ENCODE assay signal across 14 mouse cellular contexts in genomic region chr8:78119682-78120081, GRCm38 (mm10).
A peak's percentile ranks its signal among the peaks of the same experiment; 100 is the strongest.
DNase-seq lines count a peak whose midpoint lies in the region; ATAC-seq and TF ChIP-seq lines count a peak whose summit lies in the region.
"Had no signal": no experiment of that assay in that cellular context is flagged by ENCODE, and none has a peak within 500 bp of the region (broad histone marks: within the 10 kb centered on the region; RNA-seq: fewer than 3 reads in every experiment).

No protein-coding gene starts in this region.

- no peak overlapping the region for H3K4me3 ChIP-seq in hindbrain, postnatal 0 days (ENCODE audit: low read length)

- no peaks in the 10 kb centered on the region for H3K36me3 ChIP-seq in hindbrain, postnatal 0 days (ENCODE audit: insufficient read depth, low read length)

- TF ChIP-seq CTCF in hindbrain, postnatal 0 days (IDR thresholded peaks at IDR 0.05; ENCODE audit: low read depth) = no peak

- H3K9ac ChIP-seq in hindbrain, postnatal 0 days (replicated peaks; ENCODE audit: low read length) = no peak overlapping the region

- no peak overlapping the region; the same call in 1 of the 2 replicates for H3K27ac ChIP-seq in hindbrain, postnatal 0 days
- H3K27ac ChIP-seq: macrophage had no signal

- H3K4me2 ChIP-seq in hindbrain, postnatal 0 days (ENCODE audit: low read depth, low read length) = peak overlapping the region; percentile 23; the same call in 1 of the 2 replicates

- peak; percentile 29 to 51 for DNase-seq in cerebellum, postnatal 25 days
- DNase-seq in cerebellum, adult 11 months = no peak
- DNase-seq in lung, adult 18-20 months = peak; percentile 11 to 33
- no peak for DNase-seq in lung, postnatal 10 days
- DNase-seq in hindbrain, postnatal 0 days (ENCODE audit: low spot score) = peak; percentile 74
- DNase-seq in right cerebral cortex, adult 2 months (ENCODE audit: low spot score in 2 of 2) = peak; percentile 8 to 43
- no peak for DNase-seq in spleen, postnatal 14 days (ENCODE audit: low spot score in 2 of 2)
- DNase-seq: adrenal gland, adult 2 months; B cell, adult 2 months; gastrocnemius, postnatal 14 days; kidney, postnatal 14 days; thymus, postnatal 25 days had no signal

- WGBS in hindbrain, postnatal 0 days = 30% methylated on average over 11 of the region's 11 CpGs

- peak; percentile 64; the same call in 1 of the 2 replicates for ATAC-seq in hindbrain, postnatal 0 days
- no peak for ATAC-seq in CD4-positive, CD25-positive, alpha-beta regulatory T cell, adult 4 months

- no peaks in the 10 kb centered on the region for H3K9me3 ChIP-seq in hindbrain, postnatal 0 days (ENCODE audit: low read length)

- no peaks in the 10 kb centered on the region for H3K4me1 ChIP-seq in hindbrain, postnatal 0 days (ENCODE audit: insufficient read depth, low read length)

- H3K27me3 ChIP-seq in hindbrain, postnatal 0 days (ENCODE audit: insufficient read depth, low read length) = no peaks in the 10 kb centered on the region

Comparison
In these comparisons a context has a peak if more than half of its experiments do, and no peak if none do; other contexts are left out.
1. DNase-seq: peak in cerebellum, postnatal 25 days (2 of 2), lung, adult 18-20 months (2 of 2), hindbrain, postnatal 0 days (single experiment) and right cerebral cortex, adult 2 months (2 of 2); none in cerebellum, adult 11 months (single experiment), lung, postnatal 10 days (single experiment) and spleen, postnatal 14 days (0 of 2).